Mouse (Mus musculus): ENCODE results near the gene Wnk2. TPM values are rescaled to one million over a fixed set of nuclear protein-coding genes. Genes with fewer than 3 reads are reported as not detected.

The Wnk2 gene
- total RNA-seq (2023): under 1 TPM; 0.11 to 0.44 TPM

GRCm38 (mm10) chr13:49147858-49148226 is at the start of gene Wnk2:
Gene Wnk2 (minus strand): TSS chr13:49148014.

GRCm38 (mm10) chr13:49187288-49188218 is 39.7 kb upstream of the Wnk2 start, which contains the start of gene Ninj1:
Gene Ninj1 (plus strand): TSS chr13:49187485.

Other genes with a start within 250 kb of the Wnk2 start
- gene Fam120a, start 180.0 kb downstream of the Wnk2 start, total RNA-seq (2023): 100 to 1,000 TPM in 1 of 2 experiments, 10 to 100 TPM in 1; 87.3 to 103 TPM
- gene Ninj1, start 39.5 kb upstream of the Wnk2 start, total RNA-seq (2023): 100 to 1,000 TPM; 111 to 118 TPM
- gene Card19, start 68.0 kb upstream of the Wnk2 start, total RNA-seq (2023): 100 to 1,000 TPM; 148 to 177 TPM
- 10 to 100 TPM; 36.1 to 42.0 TPM for gene Susd3, start 100.7 kb upstream of the Wnk2 start, total RNA-seq (2023)
- 100 to 1,000 TPM; 103 to 105 TPM for gene Fgd3, start 172.3 kb upstream of the Wnk2 start, total RNA-seq (2023)
- gene Bicd2, start 193.6 kb upstream of the Wnk2 start, total RNA-seq (2023): 10 to 100 TPM; 15.3 to 18.7 TPM

All from neutrophil, adult 59 days (primary cell).